Mouse (Mus musculus) embryo, embryonic 10.5 days (tissue): Measurements from ENCODE around the gene Myo10.
A peak's percentile ranks its signal among the peaks of the same experiment; 100 is the strongest.

Experiments used
- DNase-seq: peaks from one replicate; pipeline ENCODE4 v3.0.0-alpha.2; 2015; ENCODE audit warnings: low spot score

Myo10 gene

GRCm38 (mm10) chr15:25723281-25724113, 101.2 kb downstream of the Myo10 start:
- peak; percentile 24 for DNase-seq

- no peak for DNase-seq
Measured at GRCm38 (mm10) chr15:25724549-25724948, 102.2 kb downstream of the Myo10 start.

- DNase-seq, result no peak
Measured at GRCm38 (mm10) chr15:25726814-25727213, 104.5 kb downstream of the Myo10 start.

- no peak for DNase-seq
Measured at GRCm38 (mm10) chr15:25728501-25728900, 106.2 kb downstream of the Myo10 start.

- DNase-seq, result peak; percentile 52
Measured at GRCm38 (mm10) chr15:25731053-25731452, 108.7 kb downstream of the Myo10 start.

- peak; percentile 59 for DNase-seq
Measured at GRCm38 (mm10) chr15:25732758-25733428, 110.6 kb downstream of the Myo10 start.

- DNase-seq, result no peak
Measured at GRCm38 (mm10) chr15:25733739-25734430, 111.6 kb downstream of the Myo10 start.

GRCm38 (mm10) chr15:25736531-25736930, 114.2 kb downstream of the Myo10 start:
- DNase-seq, result no peak

- no peak for DNase-seq
Measured at GRCm38 (mm10) chr15:25740271-25740670, 117.9 kb downstream of the Myo10 start.

GRCm38 (mm10) chr15:25742196-25742595, 119.9 kb downstream of the Myo10 start:
- no peak for DNase-seq

- DNase-seq, result peak; percentile 63
Measured at GRCm38 (mm10) chr15:25751510-25751909, 129.2 kb downstream of the Myo10 start.

GRCm38 (mm10) chr15:25752597-25752996, 130.3 kb downstream of the Myo10 start:
- DNase-seq, result peak; percentile 77

- DNase-seq, result peak; percentile 56
Measured at GRCm38 (mm10) chr15:25753003-25753402, 130.7 kb downstream of the Myo10 start.

GRCm38 (mm10) chr15:25753878-25754277, 131.6 kb downstream of the Myo10 start:
- DNase-seq, result peak; percentile 48

GRCm38 (mm10) chr15:25754342-25754951, 132.1 kb downstream of the Myo10 start:
- peak; percentile 70 for DNase-seq

- no peak for DNase-seq
Measured at GRCm38 (mm10) chr15:25755536-25755935, 133.2 kb downstream of the Myo10 start.

GRCm38 (mm10) chr15:25756072-25756471, 133.7 kb downstream of the Myo10 start:
- DNase-seq, result no peak

- peak; percentile 57 for DNase-seq
Measured at GRCm38 (mm10) chr15:25758037-25758436, 135.7 kb downstream of the Myo10 start.

- peak; percentile 54 for DNase-seq
Measured at GRCm38 (mm10) chr15:25758500-25759086, 136.3 kb downstream of the Myo10 start.

GRCm38 (mm10) chr15:25760304-25760703, 138.0 kb downstream of the Myo10 start:
- DNase-seq, result no peak

- DNase-seq, result no peak
Measured at GRCm38 (mm10) chr15:25761049-25761448, 138.7 kb downstream of the Myo10 start.

GRCm38 (mm10) chr15:25761800-25762211, 139.5 kb downstream of the Myo10 start:
- DNase-seq, result peak; percentile 84
